Mouse (Mus musculus) hindbrain, embryonic 13.5 days (tissue): ENCODE data around the gene Unkl. TPM values are rescaled to one million over a fixed set of nuclear protein-coding genes. Genes with fewer than 3 reads are reported as not detected.
A peak's percentile ranks its signal among the peaks of the same experiment; 100 is the strongest.

Experiments
- ATAC-seq: fragments of 200-750 bp; cut with Nextera tagmentation; 2 replicates; pipeline ENCODE4 v1.8.0; 2017; ENCODE audit warnings: moderate TSS enrichment; ENCODE audit not compliant: low FRiP score
- H3K27ac ChIP-seq: fragments of 300-500 bp; sonication (generic); 2 replicates; pipeline ENCODE4 v1.5.1; 2015; ENCODE audit warnings: inconsistent platforms, mild to moderate bottlenecking, moderate library complexity
- H3K27me3 ChIP-seq: fragments of 300-500 bp; sonication (generic); 2 replicates; pipeline ENCODE4 v1.6.1; 2015; ENCODE audit warnings: mild to moderate bottlenecking, inconsistent platforms
- H3K36me3 ChIP-seq: fragments of 300-500 bp; sonication (generic); 2 replicates; pipeline ENCODE4 v1.6.1; 2015; ENCODE audit warnings: mild to moderate bottlenecking, inconsistent platforms
- H3K4me1 ChIP-seq: fragments of 300-500 bp; sonication (generic); replicated peaks from 2 replicates; pipeline ENCODE4 v1.6.1; 2015; ENCODE audit warnings: inconsistent platforms
- H3K4me2 ChIP-seq: fragments of 300-500 bp; sonication (generic); 2 replicates; pipeline ENCODE4 v1.6.1; 2015; ENCODE audit warnings: inconsistent platforms, mild to moderate bottlenecking, moderate library complexity
- H3K4me3 ChIP-seq: fragments of 300-500 bp; sonication (generic); 2 replicates; pipeline ENCODE4 v1.5.1; 2015; ENCODE audit warnings: mild to moderate bottlenecking, inconsistent platforms
- H3K9ac ChIP-seq: fragments of 300-500 bp; sonication (generic); 2 replicates; pipeline ENCODE4 v1.6.1; 2015; ENCODE audit warnings: mild to moderate bottlenecking, inconsistent platforms
- H3K9me3 ChIP-seq: fragments of 300-500 bp; sonication (generic); 2 replicates; pipeline ENCODE4 v1.6.1; 2016; ENCODE audit warnings: inconsistent platforms
- WGBS: fragments of 180-500 bp; shearing (Covaris S2); methylation state at CpG from one replicate; pipeline ENCODE4 v1.1.7; 2015; 5-methylcytosine and 5-hydroxymethylcytosine counted together
- polyA plus RNA-seq: library from polyadenylated mRNA; unstranded; fragments of >200 nt; fragmentation: Nextera tagmentation; extraction: Ambion mirVana; gene quantifications from 2 replicates; pipeline ENCODE4 v1.2.1, GENCODE M21; 2015

The Unkl gene
- polyA plus RNA-seq, 1 experiment from 2014 or later: 11.3 TPM

DNA sequence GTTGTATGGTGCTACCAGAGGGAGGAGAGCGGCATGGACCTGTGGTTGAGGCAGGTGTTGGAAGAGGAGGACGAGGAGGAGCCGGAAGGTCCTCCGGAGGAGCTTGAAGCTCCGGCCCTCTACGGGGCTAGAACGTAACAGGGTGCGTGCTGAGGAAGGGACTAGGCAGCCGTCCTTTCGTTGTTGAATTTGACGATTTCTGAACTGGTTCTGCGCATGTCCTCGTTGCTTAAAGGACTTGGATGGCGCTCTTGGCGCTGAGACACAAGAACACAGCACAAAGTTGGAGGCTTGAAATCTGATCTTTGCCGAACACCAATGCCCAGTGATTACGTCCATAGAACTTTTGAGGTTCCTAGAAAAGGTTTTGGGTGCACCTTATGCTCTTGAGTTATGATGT lies 3.2 kb upstream of the Unkl start:
- peak overlapping the region; percentile 60 for H3K27ac ChIP-seq
- no peak; the same call in 1 of the 2 replicates for ATAC-seq
- WGBS: 7% methylated on average over 17 of the region's 17 CpGs
- peak overlapping the region; percentile 100 for H3K4me2 ChIP-seq
- no peaks in the 10 kb centered on the region for H3K9me3 ChIP-seq
- peak overlapping the region; percentile 92 for H3K4me3 ChIP-seq
- H3K9ac ChIP-seq: peak overlapping the region; percentile 89
- H3K27me3 ChIP-seq: peaks cover 20% of the 10 kb centered on the region
- no peaks in the 10 kb centered on the region for H3K36me3 ChIP-seq
- peaks cover 38% of the 10 kb centered on the region for H3K4me1 ChIP-seq

- peaks cover 2% of the 10 kb centered on the region; the same call in 1 of the 2 replicates for H3K27me3 ChIP-seq
- H3K9me3 ChIP-seq: no peaks in the 10 kb centered on the region
- H3K9ac ChIP-seq: peak overlapping the region; percentile 95
- ATAC-seq: no peak
- peaks cover 12% of the 10 kb centered on the region for H3K36me3 ChIP-seq
- peak overlapping the region; percentile 95 for H3K4me2 ChIP-seq
- H3K27ac ChIP-seq: 0 out of 2 replicates have a peak overlapping the region, but pooled peaks have one; percentile 80
- peak overlapping the region; percentile 98 for H3K4me3 ChIP-seq
- H3K4me1 ChIP-seq: peaks cover 44% of the 10 kb centered on the region
- WGBS: 5% methylated on average over 11 of the region's 11 CpGs
Observed at GRCm38 (mm10) chr17:25187784-25188149, 430 bp upstream of the Unkl start.

- Histone ChIP-seq H3K9ac (peak overlapping the region; percentile 95), H3K9me3 (no peaks in the 10 kb centered on the region), H3K4me1 (peaks cover 34% of the 10 kb centered on the region), H3K36me3 (peaks cover 15% of the 10 kb centered on the region), H3K4me3 (peak overlapping the region; percentile 98), H3K27me3 (no peaks in the 10 kb centered on the region), H3K27ac (no peak overlapping the region), H3K4me2 (peak overlapping the region; percentile 95)
- WGBS: 2% methylated on average over 16 of the region's 16 CpGs
- no peak for ATAC-seq
Observed at GRCm38 (mm10) chr17:25189091-25189490, 894 bp downstream of the Unkl start.

GRCm38 (mm10) chr17:25202401-25202800 lies 14.2 kb downstream of the Unkl start:
- Histone ChIP-seq H3K4me1 (no peaks in the 10 kb centered on the region), H3K36me3 (peaks cover 88% of the 10 kb centered on the region), H3K27ac (no peak overlapping the region), H3K27me3 (no peaks in the 10 kb centered on the region), H3K9me3 (no peaks in the 10 kb centered on the region), H3K4me2 (no peak overlapping the region), H3K9ac (no peak overlapping the region), H3K4me3 (no peak overlapping the region)
- ATAC-seq: no peak
- 89% methylated on average over 4 of the region's 4 CpGs for WGBS

GRCm38 (mm10) chr17:25210006-25210405 lies 21.8 kb downstream of the Unkl start:
- WGBS: 96% methylated on average over 4 of the region's 4 CpGs

GRCm38 (mm10) chr17:25210680-25211466 lies 22.7 kb downstream of the Unkl start:
- Histone ChIP-seq H3K4me2 (no peak overlapping the region), H3K9me3 (no peaks in the 10 kb centered on the region), H3K4me1 (no peaks in the 10 kb centered on the region), H3K27me3 (no peaks in the 10 kb centered on the region), H3K9ac (no peak overlapping the region), H3K27ac (no peak overlapping the region), H3K36me3 (peaks cover 97% of the 10 kb centered on the region), H3K4me3 (no peak overlapping the region)
- WGBS: 89% methylated on average over 15 of the region's 15 CpGs
- ATAC-seq: no peak

More at GRCm38 (mm10) chr17:25210006-25210405, 21.8 kb downstream of the Unkl start:
- Histone ChIP-seq H3K27me3 (no peaks in the 10 kb centered on the region), H3K36me3 (peaks cover 97% of the 10 kb centered on the region), H3K9ac (no peak overlapping the region), H3K27ac (no peak overlapping the region), H3K4me2 (no peak overlapping the region), H3K4me1 (no peaks in the 10 kb centered on the region), H3K9me3 (no peaks in the 10 kb centered on the region), H3K4me3 (no peak overlapping the region)
- ATAC-seq: no peak

- H3K4me3 ChIP-seq: no peak overlapping the region
- ATAC-seq: no peak
- H3K27me3 ChIP-seq: no peaks in the 10 kb centered on the region
- H3K4me1 ChIP-seq: no peaks in the 10 kb centered on the region
- peaks cover 97% of the 10 kb centered on the region for H3K36me3 ChIP-seq
- no peak overlapping the region for H3K4me2 ChIP-seq
- 90% methylated on average over 4 of the region's 4 CpGs for WGBS
- no peak overlapping the region for H3K27ac ChIP-seq
- H3K9me3 ChIP-seq: no peaks in the 10 kb centered on the region
- H3K9ac ChIP-seq: no peak overlapping the region
Observed at GRCm38 (mm10) chr17:25211705-25212104, 23.5 kb downstream of the Unkl start.

DNA sequence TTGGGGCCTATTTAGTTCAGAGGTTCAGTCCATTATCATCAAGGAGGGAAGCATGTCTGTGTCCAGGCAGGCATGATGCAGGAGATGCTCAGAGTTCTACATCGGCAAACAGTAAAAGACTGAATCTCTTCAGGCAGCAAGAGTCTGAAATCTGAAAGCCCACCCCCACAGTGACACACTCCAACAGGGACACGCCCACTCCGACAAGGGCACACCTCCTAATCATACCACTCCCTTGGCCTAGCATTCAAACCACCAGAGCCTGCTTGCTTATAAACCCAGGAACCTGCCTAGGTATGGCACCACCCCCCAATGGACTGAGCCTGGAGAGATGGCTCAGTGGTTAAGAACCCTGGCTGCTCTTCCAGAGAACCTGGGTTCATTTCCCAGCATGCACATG lies 27.2 kb downstream of the Unkl start:
- no peak overlapping the region for H3K9ac ChIP-seq
- H3K4me1 ChIP-seq: no peaks in the 10 kb centered on the region
- H3K4me2 ChIP-seq: no peak overlapping the region
- H3K27me3 ChIP-seq: no peaks in the 10 kb centered on the region
- H3K27ac ChIP-seq: no peak overlapping the region
- no peaks in the 10 kb centered on the region for H3K9me3 ChIP-seq
- peaks cover 93% of the 10 kb centered on the region for H3K36me3 ChIP-seq
- WGBS: 96% methylated on average over 3 of the region's 3 CpGs
- no peak for ATAC-seq
- H3K4me3 ChIP-seq: no peak overlapping the region

- Histone ChIP-seq H3K4me3 (no peak overlapping the region), H3K4me1 (peaks cover 18% of the 10 kb centered on the region), H3K9me3 (no peaks in the 10 kb centered on the region), H3K36me3 (peaks cover 58% of the 10 kb centered on the region), H3K9ac (0 out of 2 replicates have a peak overlapping the region, but pooled peaks have one; percentile 8), H3K4me2 (no peak overlapping the region), H3K27ac (no peak overlapping the region), H3K27me3 (0 out of 2 replicates have a peak, but pooled peaks cover 4% of the 10 kb centered on the region)
- ATAC-seq: no peak
- WGBS: 92% methylated on average over 9 of the region's 9 CpGs
Observed at GRCm38 (mm10) chr17:25218967-25219366, 30.8 kb downstream of the Unkl start.

DNA sequence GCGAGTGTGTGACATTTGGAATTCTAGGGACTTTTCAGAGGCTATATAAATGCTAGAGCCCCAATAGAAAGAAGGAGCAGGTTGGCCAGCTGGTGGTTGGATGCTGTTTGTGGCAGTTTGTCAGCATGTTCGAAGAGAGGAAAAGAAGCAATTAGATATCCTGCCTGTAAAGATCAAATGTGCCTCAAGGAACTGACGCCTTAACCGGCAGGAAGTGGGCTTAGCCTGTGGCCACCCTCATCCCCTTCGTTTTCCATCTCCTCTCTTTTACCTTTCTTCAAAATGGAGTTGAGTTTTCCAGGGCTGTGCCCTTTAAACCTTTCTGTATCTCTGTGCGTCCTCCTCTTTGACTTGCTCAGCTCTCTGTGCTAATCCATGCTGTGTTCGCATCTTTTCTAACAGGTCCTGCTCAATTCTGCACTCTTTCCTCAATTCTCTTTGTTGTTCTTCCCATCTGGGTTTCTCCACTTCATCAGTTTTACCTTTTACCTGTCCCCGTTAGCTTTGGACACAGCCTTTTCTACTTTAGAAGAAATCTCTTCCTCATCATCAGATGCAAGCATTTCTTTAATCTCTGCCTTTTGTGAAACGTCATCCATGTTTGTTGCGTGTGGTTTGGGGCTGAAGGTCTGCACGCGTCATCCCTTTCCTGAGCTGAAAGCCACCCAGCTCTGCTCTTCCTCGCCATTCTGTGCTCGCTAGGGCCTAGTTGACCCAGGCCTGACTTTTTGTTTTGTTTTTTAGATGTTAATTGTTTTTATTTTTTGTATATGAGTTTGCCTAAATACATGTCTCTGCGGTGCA lies 31.5 kb downstream of the Unkl start:
- Histone ChIP-seq H3K9ac (no peak overlapping the region), H3K36me3 (peaks cover 51% of the 10 kb centered on the region), H3K27ac (no peak overlapping the region), H3K4me3 (no peak overlapping the region), H3K4me2 (no peak overlapping the region), H3K27me3 (0 out of 2 replicates have a peak, but pooled peaks cover 4% of the 10 kb centered on the region), H3K9me3 (no peaks in the 10 kb centered on the region), H3K4me1 (peaks cover 18% of the 10 kb centered on the region)
- 95% methylated on average over 15 of the region's 15 CpGs for WGBS
- no peak for ATAC-seq

DNA sequence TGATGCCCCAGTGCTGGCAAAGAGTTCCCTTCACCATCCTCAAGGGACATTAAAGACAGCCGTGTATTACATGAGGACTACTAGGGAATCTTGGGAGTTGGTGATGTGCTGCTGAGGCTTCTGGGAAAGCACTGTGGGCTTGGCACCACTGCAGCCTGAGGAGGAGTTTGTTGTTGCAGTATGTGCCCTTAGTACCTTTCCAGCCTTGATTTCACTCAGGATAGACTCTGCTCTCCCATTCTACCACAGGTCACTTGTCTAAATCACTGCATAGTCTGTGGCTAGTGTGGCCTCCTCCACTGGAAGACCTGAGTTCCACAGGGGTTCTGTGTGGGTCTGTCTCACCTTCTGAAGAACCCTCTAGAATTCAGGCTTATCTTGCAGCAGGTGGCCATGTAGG lies 32.5 kb downstream of the Unkl start:
- Histone ChIP-seq H3K4me1 (peaks cover 18% of the 10 kb centered on the region), H3K36me3 (peaks cover 47% of the 10 kb centered on the region), H3K4me2 (no peak overlapping the region), H3K4me3 (no peak overlapping the region), H3K27me3 (0 out of 2 replicates have a peak, but pooled peaks cover 4% of the 10 kb centered on the region), H3K27ac (peak overlapping the region; percentile 77; the same call in 1 of the 2 replicates), H3K9ac (peak overlapping the region; percentile 71), H3K9me3 (no peaks in the 10 kb centered on the region)
- no peak for ATAC-seq
- 92% methylated on average over 1 of the region's 1 CpGs for WGBS

DNA sequence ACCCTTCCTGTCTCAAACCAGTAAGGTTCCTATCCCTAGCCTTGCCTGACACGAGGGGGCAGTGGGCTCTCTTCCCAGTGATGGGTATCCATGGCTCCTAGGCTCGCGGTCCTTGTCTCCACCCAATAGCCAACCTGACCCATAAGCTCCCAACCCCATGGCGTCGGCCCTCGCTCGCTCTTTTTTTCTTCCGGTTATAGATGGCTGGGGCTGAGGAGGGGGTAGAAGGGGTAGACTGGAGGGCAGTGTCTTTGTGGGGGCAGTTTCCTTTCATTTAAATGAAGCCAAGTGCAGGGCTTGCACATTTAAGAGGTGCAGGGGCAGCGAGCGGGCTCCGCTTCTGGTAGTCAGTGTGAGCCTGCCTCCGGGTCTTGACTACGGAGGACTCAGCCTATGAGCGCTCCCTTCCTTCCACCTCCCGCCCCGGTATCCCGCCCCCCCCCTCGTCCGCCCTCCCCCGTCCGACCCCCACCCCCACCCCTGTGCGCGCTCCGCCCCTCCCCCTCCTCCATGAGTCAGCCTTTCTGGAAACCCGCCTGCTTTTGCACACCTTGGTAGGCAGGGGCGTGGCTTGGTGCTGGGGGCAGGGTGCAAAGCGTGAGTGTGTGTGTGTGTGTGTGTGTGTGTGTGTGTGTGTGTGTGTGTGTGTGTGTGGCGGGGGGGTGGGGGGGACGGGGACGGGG lies 33.8 kb downstream of the Unkl start:
- Histone ChIP-seq H3K9me3 (no peaks in the 10 kb centered on the region), H3K4me2 (peak overlapping the region; percentile 66), H3K36me3 (peaks cover 45% of the 10 kb centered on the region), H3K9ac (peak overlapping the region; percentile 71), H3K4me3 (peak overlapping the region; percentile 43), H3K4me1 (peaks cover 18% of the 10 kb centered on the region), H3K27me3 (0 out of 2 replicates have a peak, but pooled peaks cover 4% of the 10 kb centered on the region), H3K27ac (peak overlapping the region; percentile 77)
- WGBS: 1% methylated on average over 25 of the region's 30 CpGs
- peak; percentile 82 for ATAC-seq
